Mouse (Mus musculus) erythroblast, adult 5-6 weeks (primary cell): ENCODE data around the gene Tsku. TPM values are rescaled to one million over a fixed set of nuclear protein-coding genes. Genes with fewer than 3 reads are reported as not detected.

Experiments
- total RNA-seq, 2 experiments: library from RNA; stranded (forward) in 1 of 2; stranded (reverse) in 1 of 2; fragments of 150-400 nt in 1 of 2; fragments of 200-764, 138-1000 nt in 1 of 2; gene quantifications; 2 replicates each; pipeline versions ENCODE4 v1.2.3 to v1.2.4; 2015 to 2017; ENCODE audit warnings: low replicate concordance in 2 of 2

Tsku gene
- total RNA-seq, 2 experiments from 2014 or later = 1.1 TPM; not detected in 1

Other genes starting within 250 kb of the Tsku start
- gene Myo7a, start 241.8 kb downstream of the Tsku start, total RNA-seq (2015; ENCODE audit: low replicate concordance) = 4.4 and 12.7 TPM in 2 replicates
- gene Myo7a, start 241.8 kb downstream of the Tsku start, total RNA-seq (2017; ENCODE audit: low replicate concordance) = 2.8 and 7.0 TPM in 2 replicates
- 4.8 and 5.0 TPM in 2 replicates for gene Omp, start 215.8 kb downstream of the Tsku start, total RNA-seq (2015; ENCODE audit: low replicate concordance)
- 11.2 and 20.9 TPM in 2 replicates for gene Omp, start 215.8 kb downstream of the Tsku start, total RNA-seq (2017; ENCODE audit: low replicate concordance)
- 18.0 and 21.7 TPM in 2 replicates for gene Capn5, start 183.1 kb downstream of the Tsku start, total RNA-seq (2015; ENCODE audit: low replicate concordance)
- 20.1 and 31.3 TPM in 2 replicates for gene Capn5, start 183.1 kb downstream of the Tsku start, total RNA-seq (2017; ENCODE audit: low replicate concordance)
- not detected in 2 replicates for gene B3gnt6, start 161.8 kb downstream of the Tsku start, total RNA-seq (2015; ENCODE audit: low replicate concordance)
- gene B3gnt6, start 161.8 kb downstream of the Tsku start, total RNA-seq (2017; ENCODE audit: low replicate concordance) = not detected in 2 replicates
- gene Acer3, start 40.1 kb downstream of the Tsku start, total RNA-seq (2015; ENCODE audit: low replicate concordance) = 18.4 and 22.2 TPM in 2 replicates
- gene Acer3, start 40.1 kb downstream of the Tsku start, total RNA-seq (2017; ENCODE audit: low replicate concordance) = 17.0 and 27.6 TPM in 2 replicates
- not detected in 2 replicates for gene Gucy2d, start 79.1 kb upstream of the Tsku start, total RNA-seq (2015; ENCODE audit: low replicate concordance)
- not detected in 2 replicates for gene Gucy2d, start 79.1 kb upstream of the Tsku start, total RNA-seq (2017; ENCODE audit: low replicate concordance)
- not detected in 2 replicates for gene Lrrc32, start 128.0 kb upstream of the Tsku start, total RNA-seq (2015; ENCODE audit: low replicate concordance)
- gene Lrrc32, start 128.0 kb upstream of the Tsku start, total RNA-seq (2017; ENCODE audit: low replicate concordance) = not detected in 2 replicates